Mouse (Mus musculus): ENCODE measurements around the gene Olfr1223.
"Not testable (repeated sequence)": the region's sequence is repeated elsewhere in the genome, so short reads cannot be mapped to it uniquely, and the experiment has no call there.

Olfr1223 gene

GRCm38 (mm10) chr2:89151460-89151859 lies at the start of gene Olfr1223:
TSS of gene Olfr1223 (minus strand) at chr2:89151560.
- in situ Hi-C loops (cut with MboI, MseI): no loop called here

- in situ Hi-C loops (cut with MboI, MseI): no loop called here
Measured at GRCm38 (mm10) chr2:89199948-89200347, 48.6 kb upstream of the Olfr1223 start, which contains the start of gene Olfr1226. TSS of gene Olfr1226 (minus strand) at chr2:89200048.

GRCm38 (mm10) chr2:89196325-89196982 lies 45.1 kb upstream of the Olfr1223 start:
- in situ Hi-C loops (cut with MboI, MseI): no loop called here

- in situ Hi-C loops (cut with MboI, MseI): no loop called here
Measured at GRCm38 (mm10) chr2:89174569-89174968, 23.2 kb upstream of the Olfr1223 start, which contains the start of gene Olfr1225. TSS of gene Olfr1225 (minus strand) at chr2:89174669.

DNA sequence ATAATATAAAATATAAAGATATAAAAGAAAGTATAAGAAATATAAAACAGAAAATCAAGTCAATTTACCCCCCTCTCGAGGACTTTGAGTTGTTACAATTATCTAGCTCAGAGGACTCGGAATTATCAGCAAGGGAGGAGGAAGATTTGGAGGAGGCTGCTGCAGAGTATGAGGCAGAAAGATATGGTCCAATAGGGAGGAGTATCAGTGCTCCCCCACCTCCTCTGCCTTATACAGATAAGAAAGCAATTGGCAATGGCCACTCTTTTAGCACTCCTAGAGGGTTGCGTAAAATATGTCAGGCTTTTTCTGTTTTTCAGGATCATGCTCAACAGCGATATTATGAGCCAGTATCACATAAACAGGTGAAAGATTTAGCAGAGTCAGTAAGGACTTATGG lies 13.4 kb upstream of the Olfr1223 start:
- in situ Hi-C loops (cut with MboI, MseI): not testable (repeated sequence)

GRCm38 (mm10) chr2:89163991-89164390 lies 12.6 kb upstream of the Olfr1223 start, which contains the start of gene Olfr1224-ps1:
TSS of gene Olfr1224-ps1 (minus strand) at chr2:89164091.
- in situ Hi-C loops (cut with MboI, MseI): not testable (repeated sequence)

GRCm38 (mm10) chr2:89132954-89133353 lies 18.4 kb downstream of the Olfr1223 start, which contains the start of gene Olfr1222:
TSS of gene Olfr1222 (minus strand) at chr2:89133054.
- in situ Hi-C loops (cut with MboI, MseI): no loop called here

DNA sequence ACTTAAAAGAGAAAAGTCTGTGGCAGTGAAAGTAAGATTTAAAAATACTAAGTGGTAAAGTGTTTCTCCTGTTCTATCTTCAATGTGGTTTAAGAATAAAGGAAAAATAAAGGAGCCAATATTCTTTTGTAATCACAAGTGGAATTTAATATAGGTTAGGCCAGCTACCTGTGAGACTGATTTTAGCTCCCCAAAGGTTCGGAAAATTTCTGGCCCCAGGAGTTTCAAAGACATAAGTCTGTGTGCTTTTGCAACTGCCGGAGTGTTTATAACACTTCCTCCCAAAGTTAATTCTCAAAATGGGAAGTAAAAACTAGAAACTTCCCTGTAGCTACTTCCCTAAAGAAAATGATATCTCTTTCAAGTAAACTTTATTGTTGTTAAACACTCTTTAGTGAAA lies 34.2 kb downstream of the Olfr1223 start, which contains the start of gene Olfr1221:
Gene Olfr1221 (minus strand): TSS at position 101 of the 400 bp plus-strand sequence.
- in situ Hi-C loops (cut with MboI, MseI): no loop called here

DNA sequence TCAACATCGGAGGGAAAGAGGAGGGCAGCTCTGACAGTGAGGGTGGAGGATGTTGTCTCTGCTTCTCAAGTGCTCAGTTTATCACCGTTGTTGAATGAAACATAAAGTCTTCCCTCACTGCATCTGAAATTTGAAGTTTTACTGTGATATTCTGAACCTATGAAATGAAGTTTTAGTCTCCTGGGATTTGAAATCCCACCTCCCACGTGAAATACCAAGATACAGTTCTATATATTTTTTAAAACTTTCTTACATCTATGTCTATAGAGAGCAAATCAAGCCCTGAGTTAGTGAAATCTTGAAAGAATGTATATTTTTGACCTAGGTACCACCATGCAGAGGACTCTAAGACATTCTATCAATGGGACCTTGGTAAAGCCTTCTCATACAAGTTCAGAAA lies 44.6 kb downstream of the Olfr1223 start, which contains the start of gene Olfr1220:
Gene Olfr1220 (minus strand): TSS at position 101 of the 400 bp plus-strand sequence.
- in situ Hi-C loops (cut with MboI, MseI): no loop called here

DNA sequence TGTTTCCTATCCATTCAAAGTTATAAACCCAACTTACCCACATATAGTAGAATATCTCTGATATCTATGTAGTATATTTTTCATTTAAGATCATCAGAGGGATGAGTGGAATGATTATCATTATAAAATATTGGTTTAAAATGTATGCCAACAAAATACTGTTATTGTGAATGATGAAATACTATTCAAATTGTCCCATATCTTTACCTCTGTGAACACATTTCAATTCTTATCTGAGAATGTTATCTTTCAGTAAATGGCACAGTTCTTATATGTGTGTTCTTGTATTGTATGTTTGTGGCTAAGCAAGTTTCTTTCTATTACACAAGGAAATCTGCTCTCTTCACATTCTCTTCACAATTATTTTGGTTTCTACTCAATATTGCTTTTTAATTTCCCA lies 45.7 kb downstream of the Olfr1223 start:
- in situ Hi-C loops (cut with MboI, MseI): no loop called here

- in situ Hi-C loops (cut with MboI, MseI): no loop called here
Measured at GRCm38 (mm10) chr2:89093848-89094247, 57.5 kb downstream of the Olfr1223 start.
